8 mouse cellular contexts compared by ENCODE assay signal in genomic region chr7:126695631-126696207, GRCm38 (mm10). TPM values are rescaled to one million over a fixed set of nuclear protein-coding genes. Genes with fewer than 3 reads are reported as not detected.
DNase-seq lines count a peak whose midpoint lies in the region; ATAC-seq lines count a peak whose summit lies in the region.

TSS of gene Slx1b (minus strand) at chr7:126695784.

- peak; percentile 86 for ATAC-seq in megakaryocyte progenitor cell, adult 5-6 weeks (replicated peaks; ENCODE audit: poor library complexity)

- peak; percentile 93 for DNase-seq in adipocyte (ENCODE audit: low spot score)
- DNase-seq in embryo, embryonic 10 days (ENCODE audit: low spot score), result peak; percentile 98
- DNase-seq in gastrocnemius, postnatal 10 days, result peak; percentile 92
- DNase-seq in induced T-regulatory cell, adult 2 months (ENCODE audit: low read depth), result peak; percentile 96
- peak; percentile 90 to 97 for DNase-seq in left cerebral cortex, adult 9 months (ENCODE audit: low spot score in 2 of 2)
- DNase-seq in right cerebral cortex, postnatal 14 days, result peak; percentile 91
- DNase-seq in urinary bladder, postnatal 36 days (ENCODE audit: low spot score in 2 of 2), result peak; percentile 90 to 96

RNA-seq across cellular contexts. Expression of gene Slx1b, which starts in this region (rescaled TPM):
- total RNA-seq in gastrocnemius, postnatal 10 days (2021), result 1 to 10 TPM; 4.2 to 6.1 TPM
- total RNA-seq in megakaryocyte progenitor cell, adult 5-6 weeks (2015), result 4.2 and 4.8 TPM in 2 replicates
- total RNA-seq in megakaryocyte progenitor cell, adult 5-6 weeks (2017), result 4.6 and 4.7 TPM in 2 replicates

Comparison
In these comparisons a context has a peak if more than half of its experiments do, and no peak if none do; other contexts are left out.
1. Peak in every context shown above with its lines: DNase-seq and ATAC-seq.